Mouse (Mus musculus) stomach, postnatal 0 days (tissue): Measurements from ENCODE around the gene 1700016D06Rik. TPM values are rescaled to one million over a fixed set of nuclear protein-coding genes. Genes with fewer than 3 reads are reported as not detected.

ENCODE experiments used
- ATAC-seq: fragments of 200-750 bp; cut with Nextera tagmentation; 2 replicates; pipeline ENCODE4 v1.8.0; 2017; ENCODE audit not compliant: low FRiP score, low TSS enrichment
- DNase-seq: peaks from one replicate; pipeline ENCODE4 v3.0.0-alpha.2; 2016; ENCODE audit warnings: low spot score
- H3K27ac ChIP-seq: fragments of 300-500 bp; sonication (generic); replicated peaks from 2 replicates; pipeline ENCODE4 v1.5.1; 2014; ENCODE audit warnings: mild to moderate bottlenecking, control low read depth
- H3K27me3 ChIP-seq: fragments of 300-500 bp; sonication (generic); 2 replicates; pipeline ENCODE4 v1.6.1; 2014; ENCODE audit warnings: low read length; ENCODE audit not compliant: control insufficient read depth, insufficient read depth
- H3K36me3 ChIP-seq: fragments of 300-500 bp; sonication (generic); 2 replicates; pipeline ENCODE4 v1.6.1; 2014; ENCODE audit warnings: low read length, mixed read lengths; ENCODE audit not compliant: control insufficient read depth, insufficient read depth
- H3K4me1 ChIP-seq: fragments of 300-500 bp; sonication (generic); replicated peaks from 2 replicates; pipeline ENCODE4 v1.6.1; 2014; ENCODE audit warnings: antibody characterized with exemption; ENCODE audit not compliant: control insufficient read depth, insufficient read depth
- H3K4me2 ChIP-seq: fragments of 300-500 bp; sonication (generic); replicated peaks from 2 replicates; pipeline ENCODE4 v1.6.1; 2014; ENCODE audit warnings: low read depth, mild to moderate bottlenecking, control low read depth, moderate library complexity
- H3K4me3 ChIP-seq: fragments of 300-500 bp; sonication (generic); 2 replicates; pipeline ENCODE4 v1.5.1; 2014; ENCODE audit warnings: low read depth, low read length, control low read depth
- H3K9ac ChIP-seq: fragments of 300-500 bp; sonication (generic); 2 replicates; pipeline ENCODE4 v1.6.1; 2014; ENCODE audit warnings: mild to moderate bottlenecking, low read length, control low read depth, mixed read lengths
- H3K9me3 ChIP-seq: fragments of 300-500 bp; sonication (generic); 2 replicates; pipeline ENCODE4 v1.6.1; 2016; ENCODE audit warnings: low read length; ENCODE audit not compliant: control insufficient read depth
- CTCF ChIP-seq: IDR thresholded peaks from 2 replicates; pipeline ENCODE4 v1.5.1; 2016; ENCODE audit warnings: antibody characterized with exemption, low read depth, mild to moderate bottlenecking, moderate library complexity
- EP300 ChIP-seq: optimal IDR thresholded peaks from 2 replicates; pipeline ENCODE3; 2016; ENCODE audit warnings: antibody characterized with exemption
- WGBS: fragments of 180-500 bp; shearing (Covaris S2); extraction: QIAGEN DNeasy Blood & Tissue Kit; methylation state at CpG from one replicate; pipeline ENCODE4 v1.1.7; 2014; 5-methylcytosine and 5-hydroxymethylcytosine counted together
- polyA plus RNA-seq: library from polyadenylated mRNA; unstranded; fragments of >200 nt; fragmentation: Nextera tagmentation; extraction: Ambion mirVana; gene quantifications from 2 replicates; pipeline ENCODE4 v1.2.1, GENCODE M21; 2015

The 1700016D06Rik gene
- polyA plus RNA-seq, 1 experiment from 2014 or later = not detected

DNA sequence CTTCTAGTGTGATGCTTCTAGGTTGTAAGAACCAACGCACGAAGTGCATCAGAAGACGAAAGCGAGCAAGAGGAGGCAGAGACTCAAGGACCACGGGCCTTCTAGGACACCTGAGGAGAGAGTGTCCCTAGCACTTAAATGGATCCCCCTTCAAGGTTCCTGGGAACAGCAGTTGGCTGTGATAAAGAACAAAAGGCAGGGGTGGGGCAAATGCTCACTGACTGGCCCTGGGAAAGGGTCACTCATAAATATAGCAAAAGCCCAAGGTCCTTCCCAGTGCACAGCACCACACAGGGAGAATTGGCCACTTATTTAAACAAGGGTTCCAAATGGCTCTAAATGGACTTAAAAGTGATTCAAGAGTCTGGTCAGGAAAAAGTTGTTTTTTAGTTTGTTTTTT, 71.7 kb downstream of the 1700016D06Rik start:
- ATAC-seq = no peak
- H3K9ac ChIP-seq = no peak overlapping the region
- peaks cover 16% of the 10 kb centered on the region for H3K36me3 ChIP-seq

DNA sequence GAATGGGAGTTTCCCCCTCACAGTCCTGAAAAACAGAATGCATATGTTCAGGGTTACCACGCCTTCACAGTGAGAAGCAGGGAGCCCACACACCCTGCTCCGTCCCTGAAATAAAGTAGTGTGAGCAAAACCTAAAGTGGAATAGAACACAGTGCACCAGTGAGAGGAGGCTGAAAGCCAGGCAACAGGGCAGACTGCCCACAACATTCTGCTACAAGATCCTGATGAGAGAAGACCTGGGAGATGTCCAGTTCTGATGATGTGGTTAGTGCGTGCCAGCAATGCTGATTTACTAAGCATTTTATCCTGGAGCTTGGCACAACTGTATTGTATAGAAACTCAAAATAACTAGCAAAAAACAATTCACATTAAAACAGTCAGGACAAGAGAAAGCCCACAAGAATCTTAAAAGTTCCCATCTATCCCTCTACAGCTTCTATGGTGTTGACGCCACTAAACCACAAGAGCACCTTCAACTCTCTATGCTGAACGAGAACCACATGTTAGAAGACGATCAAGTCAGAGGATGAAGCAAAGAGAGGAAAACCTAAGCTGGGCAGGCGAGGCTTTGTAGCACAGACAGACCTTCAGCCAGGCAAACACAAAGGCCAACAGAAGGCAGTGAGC, 72.2 kb downstream of the 1700016D06Rik start:
- Histone ChIP-seq H3K4me1 (no peaks in the 10 kb centered on the region; the same call in 1 of the 2 replicates), H3K9ac (no peak overlapping the region), H3K36me3 (peaks cover 16% of the 10 kb centered on the region), H3K4me2 (no peak overlapping the region), H3K27me3 (no peaks in the 10 kb centered on the region), H3K27ac (no peak overlapping the region), H3K9me3 (no peaks in the 10 kb centered on the region), H3K4me3 (no peak overlapping the region)
- 68% methylated on average over 7 of the region's 7 CpGs for WGBS
- no peak for ATAC-seq
- DNase-seq = no peak
- TF ChIP-seq EP300 (no peak), CTCF (no peak)

More for the DNA sequence above, 71.7 kb downstream of the 1700016D06Rik start:
- no peaks in the 10 kb centered on the region for H3K27me3 ChIP-seq
- H3K4me2 ChIP-seq = no peak overlapping the region
- 78% methylated on average over 5 of the region's 5 CpGs for WGBS
- no peak overlapping the region for H3K27ac ChIP-seq
- no peaks in the 10 kb centered on the region; the same call in 1 of the 2 replicates for H3K4me1 ChIP-seq
- H3K9me3 ChIP-seq = no peaks in the 10 kb centered on the region
- TF ChIP-seq EP300 (no peak), CTCF (no peak)
- H3K4me3 ChIP-seq = no peak overlapping the region
- no peak for DNase-seq

DNA sequence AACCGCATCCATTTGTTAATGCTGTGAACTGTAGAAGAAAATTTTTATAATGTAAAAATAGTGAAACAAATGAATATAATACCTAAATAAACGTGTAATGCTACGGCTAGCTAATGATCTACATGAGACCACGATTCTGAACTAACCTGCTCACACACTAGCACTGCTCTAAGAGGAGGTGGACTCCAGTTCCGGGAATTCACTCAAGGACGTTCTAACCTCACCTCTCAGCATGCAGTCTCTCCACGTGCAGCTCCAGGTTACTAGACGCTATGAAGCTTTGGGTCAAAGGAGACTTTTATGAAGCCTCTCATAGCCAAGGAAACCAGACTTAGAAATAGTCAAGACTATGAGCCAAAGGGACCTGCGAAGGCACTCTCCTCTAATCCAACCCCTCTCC, 73.1 kb downstream of the 1700016D06Rik start:
- no peak for TF ChIP-seq CTCF
- no peak for TF ChIP-seq EP300
- 79% methylated on average over 9 of the region's 9 CpGs for WGBS
- DNase-seq (no peak), ATAC-seq (no peak)
- Histone ChIP-seq H3K4me1 (no peaks in the 10 kb centered on the region), H3K4me3 (no peak overlapping the region), H3K27me3 (no peaks in the 10 kb centered on the region), H3K4me2 (no peak overlapping the region), H3K9ac (no peak overlapping the region), H3K27ac (no peak overlapping the region), H3K36me3 (peaks cover 16% of the 10 kb centered on the region), H3K9me3 (no peaks in the 10 kb centered on the region)

DNA sequence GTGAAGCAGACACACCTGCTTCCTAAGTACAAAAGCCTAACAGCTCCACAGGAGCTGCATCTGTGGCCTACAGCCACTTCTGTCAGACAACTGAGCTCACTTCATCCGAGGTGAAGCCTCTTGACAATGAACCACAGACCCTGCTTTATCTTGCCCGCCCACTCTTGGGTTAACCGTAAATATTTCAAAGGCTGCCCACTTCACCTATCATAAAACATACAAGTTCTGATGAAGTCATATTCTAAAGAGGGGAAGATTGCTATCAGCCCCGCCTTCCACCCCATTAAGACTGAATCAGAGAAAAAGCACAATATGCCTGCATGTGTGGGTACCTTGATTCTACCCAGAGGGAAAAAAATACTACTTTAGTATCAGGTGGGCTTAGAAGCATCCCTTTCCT, 75.8 kb downstream of the 1700016D06Rik start:
- H3K27me3 ChIP-seq = no peaks in the 10 kb centered on the region
- no peaks in the 10 kb centered on the region for H3K9me3 ChIP-seq
- no peak overlapping the region for H3K27ac ChIP-seq
- TF ChIP-seq CTCF (no peak), EP300 (no peak)
- no peak overlapping the region for H3K9ac ChIP-seq
- no peak for DNase-seq
- H3K4me3 ChIP-seq = no peak overlapping the region
- ATAC-seq = no peak
- H3K4me2 ChIP-seq = no peak overlapping the region
- 64% methylated on average over 4 of the region's 4 CpGs for WGBS
- no peaks in the 10 kb centered on the region for H3K4me1 ChIP-seq
- H3K36me3 ChIP-seq = peaks cover 9% of the 10 kb centered on the region

DNA sequence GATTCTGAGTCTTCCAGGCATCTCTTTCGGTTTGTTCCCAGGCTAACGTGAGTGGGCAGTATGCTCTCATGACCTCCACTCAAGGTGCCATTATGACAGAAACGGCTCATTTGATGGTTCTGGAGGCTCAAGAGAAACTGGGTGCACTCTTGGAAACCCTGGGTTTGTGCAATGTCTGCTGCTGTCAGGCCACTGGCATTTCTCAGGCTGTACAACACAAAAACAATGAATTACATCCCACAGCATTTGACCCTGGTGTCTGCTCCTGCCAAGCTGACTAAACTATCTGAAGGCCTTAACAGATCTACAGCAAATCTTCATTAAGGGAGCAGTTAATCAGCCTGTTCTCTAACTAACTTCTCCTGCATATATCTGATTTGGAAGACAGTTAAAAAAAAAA, 81.8 kb downstream of the 1700016D06Rik start:
- Histone ChIP-seq H3K4me1 (no peaks in the 10 kb centered on the region), H3K36me3 (peaks cover 18% of the 10 kb centered on the region), H3K27ac (no peak overlapping the region), H3K9me3 (no peaks in the 10 kb centered on the region), H3K27me3 (no peaks in the 10 kb centered on the region), H3K4me3 (no peak overlapping the region), H3K4me2 (no peak overlapping the region), H3K9ac (no peak overlapping the region)
- no peak for ATAC-seq
- no peak for DNase-seq
- 88% methylated on average over 3 of the region's 3 CpGs for WGBS
- TF ChIP-seq CTCF = no peak
- TF ChIP-seq EP300 = no peak

DNA sequence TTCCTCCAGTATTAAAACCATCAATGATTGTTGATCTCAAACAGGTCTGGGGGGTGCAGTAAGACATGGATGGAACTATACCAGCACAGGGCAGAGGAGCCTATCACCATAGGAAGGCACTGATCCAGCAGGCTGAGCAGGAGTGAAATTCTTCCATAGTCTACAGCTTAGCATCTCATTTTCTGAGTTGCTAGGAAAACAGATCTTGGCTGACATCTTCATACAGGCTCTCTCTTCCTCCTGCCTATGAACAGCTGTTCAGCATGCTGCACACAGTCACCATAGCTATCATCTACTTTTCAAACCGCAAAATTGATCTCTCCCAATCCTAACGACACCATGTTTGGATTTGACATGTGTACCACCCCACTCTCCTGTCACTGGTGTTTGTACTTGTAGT, 82.8 kb downstream of the 1700016D06Rik start:
- WGBS = 71% methylated on average over 2 of the region's 2 CpGs
- ATAC-seq = no peak
- no peak for TF ChIP-seq CTCF
- TF ChIP-seq EP300 = no peak

More for the DNA sequence above, 82.8 kb downstream of the 1700016D06Rik start:
- Histone ChIP-seq H3K27me3 (no peaks in the 10 kb centered on the region), H3K9me3 (no peaks in the 10 kb centered on the region), H3K4me3 (no peak overlapping the region), H3K36me3 (peaks cover 18% of the 10 kb centered on the region), H3K27ac (no peak overlapping the region), H3K9ac (no peak overlapping the region), H3K4me2 (no peak overlapping the region), H3K4me1 (no peaks in the 10 kb centered on the region)
- no peak for DNase-seq
